Mouse (Mus musculus) macrophage (primary cell): Measurements from ENCODE around the gene Fam71e1. TPM values are rescaled to one million over a fixed set of nuclear protein-coding genes. Genes with fewer than 3 reads are reported as not detected.

Experiments used
- H3K27ac ChIP-seq: fragments of 350-480 bp; formaldehyde crosslinking; 2 replicates; pipeline ENCODE4 v1.9.0; 2021
- H3K36me3 ChIP-seq: fragments of 350-480 bp; formaldehyde crosslinking; 2 replicates; pipeline ENCODE4 v1.9.0; 2021; ENCODE audit errors: inconsistent target
- H3K4me3 ChIP-seq: fragments of 350-480 bp; formaldehyde crosslinking; 2 replicates; pipeline ENCODE4 v1.9.0; 2021; ENCODE audit errors: inconsistent target
- H3K79me2 ChIP-seq: fragments of 350-480 bp; formaldehyde crosslinking; 2 replicates; pipeline ENCODE4 v1.9.0; 2021; ENCODE audit errors: inconsistent target
- WGBS: methylation state at CpG from one replicate; pipeline ENCODE4 v1.1.7; 2026; ENCODE audit warnings: inconsistent platforms; ENCODE audit not compliant: missing documents; 5-methylcytosine and 5-hydroxymethylcytosine counted together
- polyA plus RNA-seq: library from polyadenylated mRNA; stranded (reverse); fragments of 250-400 nt; gene quantifications from 3 replicates; pipeline ENCODE4 v1.2.4, GENCODE M21; 2018; ENCODE audit warnings: inconsistent platforms

The Fam71e1 gene
- polyA plus RNA-seq, 1 experiment from 2014 or later, result 0.99 TPM

DNA sequence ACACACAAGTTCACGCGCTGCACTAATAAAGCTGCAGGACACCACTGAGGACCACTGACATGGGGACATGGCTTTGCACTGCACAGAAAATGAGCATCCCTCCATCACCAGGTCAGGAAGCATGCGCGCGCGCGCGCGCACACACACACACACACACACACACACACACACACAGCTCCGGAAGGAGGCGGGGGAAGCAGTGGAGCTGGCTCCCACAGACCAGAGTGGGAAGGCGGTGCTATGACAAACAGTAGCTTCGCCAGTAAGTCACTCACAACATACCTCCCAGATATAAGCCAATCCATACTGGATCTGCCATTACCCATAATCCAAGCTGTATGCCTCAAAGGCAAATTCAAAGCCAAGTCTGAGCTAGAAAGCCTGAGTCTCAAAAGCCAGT is 50.7 kb downstream of the Fam71e1 start:
- Histone ChIP-seq H3K36me3 (peaks cover 22% of the 10 kb centered on the region), H3K79me2 (peaks cover 42% of the 10 kb centered on the region), H3K27ac (no peak overlapping the region), H3K4me3 (peak overlapping the region; percentile 71; the same call in 1 of the 2 replicates)
- 55% methylated on average over 13 of the region's 13 CpGs for WGBS

DNA sequence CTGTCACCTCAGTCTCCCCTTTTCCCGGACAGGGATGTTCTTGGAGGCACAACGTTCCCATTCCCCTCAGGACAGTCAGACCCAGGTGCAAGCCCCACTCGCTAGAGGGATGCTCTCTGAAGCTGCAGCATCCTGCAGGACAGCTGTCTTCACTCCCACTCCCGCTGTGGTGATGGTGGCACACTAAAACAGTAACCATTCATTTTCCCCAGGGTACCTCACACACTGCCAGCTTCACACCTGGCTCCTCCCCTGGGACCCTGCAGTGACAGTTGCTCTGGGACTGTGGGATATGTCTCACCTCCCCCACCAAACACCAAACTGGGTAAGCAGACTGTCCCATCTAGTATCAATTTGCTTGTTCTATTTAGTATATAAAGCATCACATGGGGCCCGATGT is 51.3 kb downstream of the Fam71e1 start:
- Histone ChIP-seq H3K4me3 (peak overlapping the region; percentile 71), H3K27ac (peak overlapping the region; percentile 56), H3K79me2 (peaks cover 49% of the 10 kb centered on the region), H3K36me3 (peaks cover 22% of the 10 kb centered on the region)
- WGBS, result 32% methylated on average over 5 of the region's 5 CpGs

DNA sequence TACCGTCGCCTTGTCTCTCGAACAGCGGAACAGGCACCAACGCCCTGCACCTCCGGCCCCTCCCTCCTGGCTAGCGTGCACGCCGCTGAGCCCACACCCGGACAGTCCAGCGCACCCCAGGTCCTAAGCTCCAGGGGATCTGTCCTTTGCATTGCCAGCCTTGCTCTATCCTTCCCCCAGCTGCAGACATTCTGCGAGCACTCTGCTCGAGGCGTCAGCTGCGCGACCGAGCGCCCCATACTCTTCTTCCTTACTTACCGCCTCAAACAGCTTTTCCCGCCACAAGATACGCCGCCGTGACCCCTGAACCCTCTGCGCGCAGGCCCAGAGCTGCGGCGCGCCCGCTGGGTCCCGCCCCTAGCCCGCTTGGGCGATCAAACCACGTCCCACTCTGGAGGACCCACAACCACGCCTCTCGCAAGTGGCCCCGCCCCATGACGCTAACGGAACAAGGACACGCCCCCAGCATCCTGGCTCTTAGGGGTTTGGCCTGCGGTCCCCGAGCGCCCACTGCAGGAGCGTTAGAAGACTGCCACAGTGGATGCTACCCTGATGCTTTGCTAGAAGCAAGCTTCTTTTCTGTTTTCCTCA is 52.2 kb downstream of the Fam71e1 start, which contains the start of gene Pold1:
Pold1 (minus strand) TSS at position 353 of the 591 bp plus-strand sequence.
- Histone ChIP-seq H3K79me2 (peaks cover 56% of the 10 kb centered on the region), H3K36me3 (peaks cover 22% of the 10 kb centered on the region), H3K27ac (peak within 1 kb of the TSS; percentile 56), H3K4me3 (peak within 1 kb of the TSS; percentile 71)
- WGBS, result 0% methylated on average over 40 of the region's 43 CpGs

DNA sequence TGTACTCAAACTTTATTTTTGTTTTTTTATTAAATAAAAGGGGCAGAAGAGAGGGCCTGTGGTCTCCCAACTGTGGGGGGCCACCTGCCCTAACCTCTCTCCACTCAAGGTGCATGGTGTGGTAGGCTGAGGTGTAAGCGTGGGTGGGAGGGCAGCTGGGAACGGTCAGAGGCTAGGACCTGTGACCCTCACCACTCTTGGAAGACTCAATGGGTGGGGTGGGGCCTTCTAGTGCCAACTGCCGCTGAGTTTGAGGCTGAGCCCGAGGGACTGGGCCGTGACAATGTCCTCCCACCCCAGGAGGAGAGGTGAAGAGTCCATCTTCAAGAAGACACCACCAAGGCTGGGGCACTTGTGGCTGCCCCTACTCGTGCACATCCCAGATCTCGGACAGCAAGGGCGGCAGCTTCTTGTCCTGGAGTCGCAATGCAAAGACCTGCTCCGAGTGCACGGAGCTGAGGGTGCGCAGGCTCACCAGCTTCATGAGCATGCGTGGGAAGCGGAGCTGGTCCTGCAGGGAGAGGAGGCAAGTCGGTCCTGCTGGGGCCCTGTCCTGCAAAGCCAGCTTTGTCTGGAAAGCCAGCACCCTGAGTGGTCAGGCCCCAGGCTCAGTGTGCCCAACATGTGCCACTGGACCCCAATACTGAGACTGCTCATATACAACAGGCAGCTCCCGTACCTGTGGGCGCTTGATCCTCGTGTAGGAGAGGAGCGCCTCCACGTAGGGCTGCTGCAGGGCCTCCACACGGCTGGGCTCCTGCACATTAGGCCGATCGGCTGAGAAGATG is 53.4 kb downstream of the Fam71e1 start:
- WGBS, result 96% methylated on average over 23 of the region's 23 CpGs

DNA sequence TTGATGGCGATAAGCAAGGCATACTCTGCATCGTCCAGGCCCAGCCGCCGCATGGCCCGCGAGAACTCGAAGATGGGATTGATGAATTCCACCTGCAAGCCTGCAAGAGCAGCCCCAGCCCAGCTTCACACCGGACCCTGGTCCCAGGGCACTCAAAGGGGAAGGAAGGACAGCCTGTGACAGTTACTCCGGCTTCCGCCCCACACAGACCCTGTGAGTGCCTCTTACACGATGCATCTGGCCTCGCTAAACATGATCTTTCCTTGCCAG is 54.0 kb downstream of the Fam71e1 start:
- H3K27ac ChIP-seq, result no peak overlapping the region
- H3K36me3 ChIP-seq, result peaks cover 22% of the 10 kb centered on the region
- no peak overlapping the region for H3K4me3 ChIP-seq
- 91% methylated on average over 12 of the region's 12 CpGs for WGBS
- H3K79me2 ChIP-seq, result peaks cover 43% of the 10 kb centered on the region

More for the DNA sequence above, 53.4 kb downstream of the Fam71e1 start:
- H3K4me3 ChIP-seq, result no peak overlapping the region
- H3K27ac ChIP-seq, result no peak overlapping the region
- peaks cover 48% of the 10 kb centered on the region for H3K79me2 ChIP-seq
- H3K36me3 ChIP-seq, result peaks cover 22% of the 10 kb centered on the region

Other genes with a start within 250 kb of the Fam71e1 start
- gene 1700028J19Rik, start 249.9 kb upstream of the Fam71e1 start, polyA plus RNA-seq, result 0.33 to 0.97 TPM (median 0.36 TPM) in 3 replicates
- gene 2410002F23Rik, start 249.9 kb upstream of the Fam71e1 start, polyA plus RNA-seq, result 11.6 to 24.3 TPM (median 20.5 TPM) in 3 replicates
- gene Acp4, start 239.2 kb upstream of the Fam71e1 start, polyA plus RNA-seq, result not detected in 3 replicates
- gene Gm15517, start 235.1 kb upstream of the Fam71e1 start, polyA plus RNA-seq, result not detected in 3 replicates
- gene Clec11a, start 189.7 kb upstream of the Fam71e1 start, polyA plus RNA-seq, result 0.06 to 0.12 TPM (median 0.09 TPM) in 3 replicates
- 0.02 TPM in 1 of 3 replicates, not detected in the others for gene Shank1, start 186.3 kb upstream of the Fam71e1 start, polyA plus RNA-seq
- 0.11 TPM in 1 of 3 replicates, not detected in the others for gene Syt3, start 112.5 kb upstream of the Fam71e1 start, polyA plus RNA-seq
- gene 1700008O03Rik, start 110.8 kb upstream of the Fam71e1 start, polyA plus RNA-seq, result 0.16 TPM in 1 of 3 replicates, not detected in the others
- not detected in 3 replicates for gene Lrrc4b, start 67.6 kb upstream of the Fam71e1 start, polyA plus RNA-seq
- gene Aspdh, start 31.2 kb upstream of the Fam71e1 start, polyA plus RNA-seq, result not detected in 3 replicates
- 12.5 to 32.1 TPM (median 31.4 TPM) in 3 replicates for gene Josd2, start 28.6 kb upstream of the Fam71e1 start, polyA plus RNA-seq
- gene Emc10, start 52 bp upstream of the Fam71e1 start, polyA plus RNA-seq, result 35.5 to 51.7 TPM (median 46.2 TPM) in 3 replicates
- gene Mybpc2, start 28.1 kb downstream of the Fam71e1 start, polyA plus RNA-seq, result not detected in 3 replicates
- 0.27 to 1.1 TPM (median 0.30 TPM) in 3 replicates for gene Spib, start 35.5 kb downstream of the Fam71e1 start, polyA plus RNA-seq
- gene Pold1, start 52.3 kb downstream of the Fam71e1 start, polyA plus RNA-seq, result 6.9 to 28.1 TPM (median 7.2 TPM) in 3 replicates
- 55.3 to 86.2 TPM (median 57.8 TPM) in 3 replicates for gene Nr1h2, start 57.4 kb downstream of the Fam71e1 start, polyA plus RNA-seq
- gene Napsa, start 75.8 kb downstream of the Fam71e1 start, polyA plus RNA-seq, result 14.8 to 26.9 TPM (median 21.1 TPM) in 3 replicates
- gene Kcnc3, start 94.1 kb downstream of the Fam71e1 start, polyA plus RNA-seq, result 0.05 to 0.66 TPM (median 0.11 TPM) in 3 replicates
- gene Myh14, start 174.3 kb downstream of the Fam71e1 start, polyA plus RNA-seq, result not detected in 3 replicates
- not detected in 3 replicates for gene Izumo2, start 212.2 kb downstream of the Fam71e1 start, polyA plus RNA-seq